8 mouse cellular contexts compared by ENCODE assay signal in the genomic region with DNA sequence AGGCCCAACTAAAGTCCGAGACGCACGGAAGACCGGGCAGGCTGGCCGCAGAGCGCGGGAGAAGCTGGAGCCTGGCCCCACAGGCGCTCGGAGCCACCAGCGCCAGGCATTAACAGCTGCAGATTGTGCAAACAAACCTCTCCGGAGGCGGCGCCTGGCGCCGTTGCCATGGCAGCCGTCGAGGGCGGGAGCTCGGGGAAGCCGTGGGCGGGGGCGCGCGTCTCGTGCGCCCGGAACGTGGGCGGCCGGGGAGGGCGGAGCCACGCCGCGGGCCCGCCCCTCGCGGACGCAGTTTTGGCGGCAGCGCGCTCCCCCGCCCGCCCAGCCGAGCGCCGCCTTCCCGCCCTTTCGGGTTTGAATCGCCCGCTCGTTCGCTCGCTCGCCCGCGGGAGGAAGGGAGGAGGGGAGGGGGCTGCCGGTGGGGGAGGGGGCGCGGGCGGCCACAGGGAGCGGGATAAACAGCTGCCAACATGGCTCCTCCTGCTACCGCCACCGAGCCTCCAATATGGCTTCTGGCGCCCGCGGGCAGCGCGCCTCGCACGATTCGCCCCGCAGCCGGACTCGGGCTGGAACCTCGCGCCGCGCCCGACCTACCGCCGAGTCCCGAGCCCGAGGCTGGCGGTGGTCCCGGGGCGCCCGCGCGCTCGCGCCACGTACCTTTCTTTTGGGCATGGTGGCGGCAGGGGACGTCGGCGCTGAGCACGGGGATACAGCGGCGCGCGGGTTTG. TPM values are rescaled to one million over a fixed set of nuclear protein-coding genes. Genes with fewer than 3 reads are reported as not detected.
DNase-seq lines count a peak whose midpoint lies in the region; ATAC-seq lines count a peak whose summit lies in the region.

No protein-coding gene starts in this region.

- peaks cover 40% of the 10 kb centered on the region for H3K4me1 ChIP-seq in hindbrain, embryonic 15.5 days (replicated peaks)

- peak; percentile 69 for ATAC-seq in hindbrain, embryonic 15.5 days (ENCODE audit: low FRiP score, low read depth)

- DNase-seq in WW6 (ENCODE audit: low read depth, low spot score), result peak; percentile 68
- peak; percentile 94 to 98 for DNase-seq in cerebellum, postnatal 36 days
- peak; percentile 96 to 98 for DNase-seq in frontal cortex, postnatal 36 days (ENCODE audit: low spot score in 2 of 2)
- DNase-seq in left cerebral cortex, adult 11 months (ENCODE audit: low spot score), result peak; percentile 95
- peak; percentile 98 for DNase-seq in lung, postnatal 36 days
- peak; percentile 97 for DNase-seq in retina, embryonic 14.5 days (ENCODE audit: low spot score)
- peak; percentile 98 for DNase-seq in thymus, postnatal 36 days

- H3K27ac ChIP-seq in hindbrain, embryonic 15.5 days (replicated peaks), result peak overlapping the region; percentile 100

- H3K36me3 ChIP-seq in hindbrain, embryonic 15.5 days, result peaks cover 34% of the 10 kb centered on the region

- peak overlapping the region; percentile 92 for H3K4me2 ChIP-seq in hindbrain, embryonic 15.5 days

- H3K27me3 ChIP-seq in hindbrain, embryonic 15.5 days, result no peaks in the 10 kb centered on the region

- no peaks in the 10 kb centered on the region for H3K9me3 ChIP-seq in hindbrain, embryonic 15.5 days

- H3K4me3 ChIP-seq in hindbrain, embryonic 15.5 days, result peak overlapping the region; percentile 63

- peak overlapping the region; percentile 97 for H3K9ac ChIP-seq in hindbrain, embryonic 15.5 days

- under 1% methylated on average over 81 of the region's 101 CpGs for WGBS in hindbrain, embryonic 15.5 days

RNA-seq across cellular contexts. Expression of gene Hmgn2, which starts 1.1 kb away (rescaled TPM):
- 1,020 and 1,026 TPM in 2 replicates for polyA plus RNA-seq in hindbrain, embryonic 15.5 days (2015; fragmentation: Nextera tagmentation; extraction: Ambion mirVana)

RNA-seq across cellular contexts. Expression of gene Dhdds, which starts 33.4 kb away (rescaled TPM):
- 44.0 and 46.0 TPM in 2 replicates for polyA plus RNA-seq in hindbrain, embryonic 15.5 days (2015; fragmentation: Nextera tagmentation; extraction: Ambion mirVana)

RNA-seq across cellular contexts. Expression of gene Lin28a, which starts 51.3 kb away (rescaled TPM):
- polyA plus RNA-seq in hindbrain, embryonic 15.5 days (2015; fragmentation: Nextera tagmentation; extraction: Ambion mirVana), result 0.16 and 0.22 TPM in 2 replicates

Comparison
In these comparisons a context has a peak if more than half of its experiments do, and no peak if none do; other contexts are left out.
1. Peak in every context shown above with its lines: DNase-seq, ATAC-seq, H3K4me3 ChIP-seq and H3K27ac ChIP-seq.